Mouse (Mus musculus) T-helper 1 cell (primary cell): ENCODE measurements at regions not wholly inside any gene's neighbourhood (a gene's known extent, or its start where the extent isn't known, plus 50 kb on each side); places are given as distances from the start of the nearest gene placed in this dataset.

Experiments
- in situ Hi-C: fragments of 300-600 bp; cut with MboI, MseI; formaldehyde crosslinking; loops from one replicate; pipeline ENCODE4 v1.15.1; 2025; ENCODE audit warnings: high pct_unique_total_duplicates

GRCm38 (mm10) chr8:26226612-26227528 is 107.5 kb downstream of the Gm45692 start:
- in situ Hi-C loops, result no loop called here

GRCm38 (mm10) chr8:26227529-26227895 is 108.2 kb downstream of the Gm45692 start:
- in situ Hi-C loops, result no loop called here

DNA sequence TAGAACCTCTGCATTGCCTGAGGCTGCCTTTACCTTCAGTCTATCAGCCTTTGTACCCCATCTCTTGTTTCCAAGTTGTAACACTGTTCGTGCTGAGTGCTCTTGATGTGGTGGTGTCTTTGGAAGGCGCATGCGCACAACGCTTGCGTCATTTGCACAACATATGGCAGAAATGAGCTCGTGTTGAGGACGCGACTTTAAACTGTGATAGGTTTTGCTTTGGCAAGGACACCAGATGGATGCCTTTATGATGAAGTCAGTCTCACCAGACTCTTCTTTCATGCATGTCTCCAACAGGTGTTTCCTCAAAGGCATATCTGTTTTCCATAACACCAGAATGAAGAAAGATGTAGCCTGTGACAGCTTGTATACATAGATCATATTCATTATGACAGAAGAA is 110.2 kb downstream of the Gm45692 start:
- in situ Hi-C loops, result no loop called here

DNA sequence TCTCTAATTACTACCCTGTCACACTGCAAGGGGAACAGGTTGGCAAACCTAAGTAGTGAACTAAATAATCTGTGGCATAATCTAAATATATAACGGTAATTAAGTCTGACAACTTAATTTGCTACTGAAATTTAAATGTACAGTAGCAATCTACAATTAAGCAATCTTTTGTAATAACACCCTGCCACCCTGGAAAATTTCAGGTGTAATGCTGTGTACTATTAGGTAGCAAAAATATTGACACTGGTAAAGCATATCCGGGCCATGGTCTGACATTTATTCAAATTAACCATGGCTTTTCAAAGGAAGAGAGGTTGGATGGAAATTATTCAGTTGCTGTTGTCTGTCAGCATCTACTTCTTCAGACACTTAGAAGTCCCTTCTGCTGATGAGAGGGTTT is 119.7 kb downstream of the Gm45692 start:
- in situ Hi-C loops, result no loop called here

- in situ Hi-C loops, result no loop called here
Measured at GRCm38 (mm10) chr8:26239604-26240003, 120.3 kb downstream of the Gm45692 start.

GRCm38 (mm10) chr8:26243743-26244142 is 124.4 kb downstream of the Gm45692 start:
- in situ Hi-C loops, result no loop called here

GRCm38 (mm10) chr8:26244308-26244707 is 125.0 kb downstream of the Gm45692 start:
- in situ Hi-C loops, result no loop called here

GRCm38 (mm10) chr8:26255191-26255669 is 135.9 kb downstream of the Gm45692 start:
- in situ Hi-C loops, result no loop called here

DNA sequence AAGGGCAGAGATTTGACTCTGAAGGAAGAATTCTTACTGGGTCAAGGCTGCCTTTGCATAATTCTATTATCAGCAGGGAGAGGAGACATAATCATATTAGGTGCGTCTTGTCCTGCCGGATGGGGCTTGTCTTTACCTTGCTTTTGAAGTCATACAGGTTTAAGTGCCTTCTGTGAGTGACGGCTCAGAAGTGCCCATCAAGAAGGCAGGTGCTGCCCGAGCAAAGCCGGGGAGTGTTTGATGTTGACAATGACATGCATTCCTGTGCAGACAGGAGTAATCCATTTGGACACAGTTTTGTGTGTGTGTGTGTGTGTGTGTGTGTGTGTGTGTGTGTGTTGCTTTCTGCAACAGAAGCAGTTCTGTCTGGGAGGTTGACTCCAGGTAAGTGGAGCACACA is 141.0 kb downstream of the Gm45692 start:
- in situ Hi-C loops, result loop anchor here (10.0 kb wide), 1 partner anchor 725 kb away; no protein-coding TSS in a partner anchor

GRCm38 (mm10) chr8:26262536-26262935 is 143.2 kb downstream of the Gm45692 start:
- in situ Hi-C loops, result loop anchor here (10.0 kb wide), 1 partner anchor 722 kb away; no protein-coding TSS in a partner anchor

DNA sequence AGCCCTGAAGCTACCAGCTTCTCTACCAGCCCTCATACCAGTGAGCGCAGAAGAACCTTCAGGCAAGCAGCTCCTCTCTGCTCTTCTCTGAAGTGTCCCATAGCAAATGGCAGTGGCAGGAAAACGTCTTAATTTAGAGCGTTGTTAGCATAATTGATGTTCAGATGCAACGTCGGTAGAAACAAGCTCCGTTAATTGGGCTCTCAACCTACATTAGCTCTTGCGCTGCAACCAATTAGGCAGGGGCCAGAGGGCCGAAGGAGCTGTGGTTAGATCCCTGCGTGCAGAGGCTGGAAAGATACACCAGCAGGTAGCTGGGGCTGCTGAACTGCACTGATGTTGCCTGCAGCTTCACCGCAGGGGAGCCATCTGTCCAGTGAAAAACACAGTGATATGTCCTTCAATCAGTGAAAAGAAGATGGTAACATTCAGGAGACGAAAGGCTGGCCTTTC is 145.6 kb downstream of the Gm45692 start:
- in situ Hi-C loops, result loop anchor here (10.0 kb wide), 1 partner anchor 720 kb away; no protein-coding TSS in a partner anchor

- in situ Hi-C loops, result loop anchor here (10.0 kb wide), 1 partner anchor 719 kb away; no protein-coding TSS in a partner anchor
Measured at GRCm38 (mm10) chr8:26265366-26265765, 146.0 kb downstream of the Gm45692 start.

DNA sequence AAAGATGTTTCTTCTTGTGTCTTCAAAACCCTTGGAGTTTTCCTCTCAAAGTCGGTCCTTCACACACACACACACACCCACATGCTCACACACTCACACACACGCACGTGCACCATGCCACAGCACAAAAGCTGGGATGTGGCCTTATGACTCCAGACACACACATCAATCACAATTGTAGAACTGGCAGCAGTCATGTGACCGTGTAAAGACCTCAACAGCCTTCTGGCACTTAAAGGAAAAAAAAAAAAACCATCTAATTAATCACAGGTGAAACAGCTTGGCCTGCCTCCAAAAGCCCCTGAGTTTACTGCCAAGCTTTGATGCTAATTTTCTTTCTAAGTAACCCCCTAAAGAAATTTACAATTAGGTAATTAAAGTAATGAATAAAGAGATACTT is 147.1 kb downstream of the Gm45692 start:
- in situ Hi-C loops, result loop anchor here (10.0 kb wide), 1 partner anchor 718 kb away; no protein-coding TSS in a partner anchor

DNA sequence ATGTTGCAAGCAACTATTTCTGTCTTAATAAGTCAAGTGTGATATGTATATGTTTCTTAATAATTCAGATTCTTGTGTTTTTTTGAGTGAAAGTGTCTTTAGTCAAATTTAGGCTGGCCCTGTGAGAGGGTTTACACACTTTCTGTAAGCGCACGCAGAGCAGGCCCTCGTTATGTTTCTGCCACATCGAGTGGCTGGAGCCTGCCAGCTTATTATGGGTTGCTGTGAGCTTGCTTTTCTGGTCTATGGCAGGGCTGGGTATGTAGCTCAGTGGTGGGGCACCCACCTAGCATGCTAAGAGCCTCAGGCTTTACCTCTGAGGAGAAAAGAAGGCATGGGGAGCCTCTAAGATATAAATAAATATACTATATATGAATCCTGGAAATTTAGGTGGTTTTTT is 148.2 kb downstream of the Gm45692 start:
- in situ Hi-C loops, result loop anchor here (10.0 kb wide), 1 partner anchor 717 kb away; no protein-coding TSS in a partner anchor

GRCm38 (mm10) chr8:26268751-26269415 is 149.5 kb downstream of the Gm45692 start:
- in situ Hi-C loops, result loop anchor here (10.0 kb wide), 1 partner anchor 716 kb away; no protein-coding TSS in a partner anchor

DNA sequence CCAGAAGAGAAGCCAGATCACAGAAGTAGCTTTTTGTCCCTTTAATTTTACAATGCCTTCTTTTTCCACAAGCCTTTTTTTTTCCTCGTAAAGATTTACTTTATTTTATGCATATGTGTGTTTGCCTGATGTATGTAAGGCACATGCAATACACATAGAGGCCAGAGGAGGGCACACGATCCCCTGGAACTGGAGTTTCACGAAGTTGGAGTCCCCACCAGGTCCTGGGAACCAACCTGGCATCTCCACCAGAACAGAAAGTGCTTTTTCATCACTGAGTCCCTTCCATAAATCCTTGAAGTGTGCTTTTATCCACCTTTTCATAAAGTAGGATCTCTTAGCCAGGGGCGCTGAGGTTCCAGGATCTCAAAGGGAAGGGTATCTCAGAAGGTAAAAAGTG is 152.8 kb downstream of the Gm45692 start:
- in situ Hi-C loops, result loop anchor here (10.0 kb wide), 1 partner anchor 63 kb away; no protein-coding TSS in a partner anchor

DNA sequence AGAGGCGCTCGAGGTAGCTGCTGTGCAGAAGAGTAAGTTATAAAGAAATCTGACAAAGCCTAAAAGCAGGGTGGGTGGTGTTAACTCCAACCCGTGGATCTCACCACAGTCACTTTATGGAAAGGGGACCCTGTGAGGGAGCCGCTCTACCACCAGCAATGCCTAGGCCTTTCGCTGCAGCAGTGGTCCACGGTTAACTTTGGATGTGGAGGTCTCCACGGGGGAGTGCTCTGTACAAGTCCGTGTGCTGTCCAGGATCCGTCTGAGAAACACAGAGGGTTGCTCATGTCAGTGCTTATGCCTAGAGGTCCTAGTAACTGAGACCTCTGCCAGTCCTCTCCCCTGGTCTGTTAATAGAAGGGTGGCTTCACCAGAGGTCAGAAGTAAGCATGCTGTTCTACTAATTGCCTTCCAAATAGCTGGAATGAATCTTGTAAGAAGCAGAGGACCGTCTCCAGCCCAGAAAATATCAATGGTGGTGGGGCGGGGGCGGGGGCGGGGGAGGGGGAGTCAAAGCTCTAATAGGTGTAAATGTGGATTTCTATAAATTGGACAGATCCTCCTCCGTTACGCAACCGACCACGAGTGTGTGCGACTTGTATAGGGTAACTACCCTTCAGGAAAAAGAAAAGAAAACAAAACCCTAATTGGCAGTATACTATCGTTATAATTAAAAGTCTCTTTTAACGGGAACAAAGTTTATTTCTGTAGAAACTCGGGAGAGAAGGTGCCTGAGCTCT is 153.5 kb downstream of the Gm45692 start:
- in situ Hi-C loops, result loop anchor here (10.0 kb wide), 1 partner anchor 62 kb away; no protein-coding TSS in a partner anchor

GRCm38 (mm10) chr8:26273415-26273760 is 154.1 kb downstream of the Gm45692 start:
- in situ Hi-C loops, result loop anchor here (10.0 kb wide), 1 partner anchor 61 kb away; no protein-coding TSS in a partner anchor

DNA sequence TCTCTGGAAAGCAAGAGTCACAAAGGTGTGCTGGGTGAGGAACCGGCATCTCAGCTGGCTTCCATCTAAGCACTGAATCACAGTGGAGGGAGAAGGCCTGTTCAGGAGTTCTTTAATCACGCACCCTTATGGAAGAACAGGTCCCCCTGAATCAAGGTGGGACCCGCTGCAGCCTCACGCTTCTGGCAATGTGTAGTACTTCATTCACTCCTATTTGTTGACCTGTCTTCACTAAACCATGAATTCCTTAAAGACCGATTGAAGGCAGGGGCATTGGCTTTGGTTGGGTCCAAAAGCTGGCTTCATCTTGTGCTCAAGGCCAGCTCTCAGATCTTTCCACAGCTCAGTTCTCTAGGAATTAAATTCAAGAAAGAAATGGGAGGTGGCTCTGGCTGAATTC is 154.5 kb downstream of the Gm45692 start:
- in situ Hi-C loops, result loop anchor here (10.0 kb wide), 1 partner anchor 61 kb away; no protein-coding TSS in a partner anchor

- in situ Hi-C loops, result loop anchor here (10.0 kb wide), 1 partner anchor 60 kb away; no protein-coding TSS in a partner anchor
Measured at GRCm38 (mm10) chr8:26274481-26274880, 155.1 kb downstream of the Gm45692 start.
